Mouse (Mus musculus) heart, postnatal 0 days (tissue): ENCODE results near the gene 4930544D05Rik. TPM values are rescaled to one million over a fixed set of nuclear protein-coding genes. Genes with fewer than 3 reads are reported as not detected.
A peak's percentile ranks its signal among the peaks of the same experiment; 100 is the strongest.

ENCODE experiments used
- ATAC-seq: fragments of 200-750 bp; cut with Nextera tagmentation; 2 replicates; pipeline ENCODE4 v1.8.0; 2017; ENCODE audit warnings: low read depth, moderate number of reproducible peaks, moderate library complexity; ENCODE audit not compliant: insufficient read depth
- DNase-seq: peaks from one replicate; pipeline ENCODE4 v3.0.0-alpha.2; 2016; ENCODE audit warnings: low spot score
- H3K27ac ChIP-seq: fragments of 300-500 bp; sonication (generic); 2 replicates; pipeline ENCODE4 v1.5.1; 2014; ENCODE audit warnings: low read depth, mild to moderate bottlenecking
- H3K27me3 ChIP-seq: fragments of 300-500 bp; sonication (generic); 2 replicates; pipeline ENCODE4 v1.6.1; 2014; ENCODE audit warnings: low read length, mixed read lengths; ENCODE audit not compliant: control insufficient read depth, insufficient read depth
- H3K36me3 ChIP-seq: fragments of 300-500 bp; sonication (generic); replicated peaks from 2 replicates; pipeline ENCODE4 v1.6.1; 2014; ENCODE audit warnings: low read length, mixed read lengths; ENCODE audit not compliant: control insufficient read depth, insufficient read depth
- H3K4me1 ChIP-seq: fragments of 300-500 bp; sonication (generic); 2 replicates; pipeline ENCODE4 v1.6.1; 2014; ENCODE audit warnings: antibody characterized with exemption; ENCODE audit not compliant: control insufficient read depth, insufficient read depth
- H3K4me2 ChIP-seq: fragments of 300-500 bp; sonication (generic); 2 replicates; pipeline ENCODE4 v1.6.1; 2014; ENCODE audit warnings: low read depth, mild to moderate bottlenecking, low read length, moderate library complexity
- H3K4me3 ChIP-seq: fragments of 300-500 bp; sonication (generic); 2 replicates; pipeline ENCODE4 v1.5.1; 2014; ENCODE audit warnings: low read depth, low read length
- H3K9ac ChIP-seq: fragments of 300-500 bp; sonication (generic); replicated peaks from 2 replicates; pipeline ENCODE4 v1.6.1; 2014; ENCODE audit warnings: low read depth, low read length, mixed read lengths
- H3K9me3 ChIP-seq: fragments of 300-500 bp; sonication (generic); replicated peaks from 2 replicates; pipeline ENCODE4 v1.6.1; 2016; ENCODE audit warnings: low read length; ENCODE audit not compliant: control insufficient read depth
- CTCF ChIP-seq: IDR thresholded peaks from 2 replicates; pipeline ENCODE4 v1.5.1; 2016; ENCODE audit warnings: antibody characterized with exemption, control low read depth, low read depth
- EP300 ChIP-seq: IDR thresholded peaks from 2 replicates; pipeline ENCODE4 v1.6.1; 2016; ENCODE audit warnings: antibody characterized with exemption, low read depth
- WGBS: fragments of 180-500 bp; shearing (Covaris S2); extraction: QIAGEN DNeasy Blood & Tissue Kit; methylation state at CpG from one replicate; pipeline ENCODE4 v1.1.7; 2014; 5-methylcytosine and 5-hydroxymethylcytosine counted together
- polyA plus RNA-seq: library from polyadenylated mRNA; unstranded; fragments of >200 nt; fragmentation: Nextera tagmentation; extraction: Ambion mirVana; gene quantifications from 2 replicates; pipeline ENCODE4 v1.2.1, GENCODE M21; 2015
- total RNA-seq: library from RNA; depleted of rRNA; stranded (reverse); fragments of >200 nt; gene quantifications from 2 replicates; pipeline ENCODE4 v1.2.3, GENCODE M21; 2014; ENCODE audit warnings: low replicate concordance

Gene 4930544D05Rik
- total and polyA plus RNA-seq, 2 experiments from 2014 or later = not detected

DNA sequence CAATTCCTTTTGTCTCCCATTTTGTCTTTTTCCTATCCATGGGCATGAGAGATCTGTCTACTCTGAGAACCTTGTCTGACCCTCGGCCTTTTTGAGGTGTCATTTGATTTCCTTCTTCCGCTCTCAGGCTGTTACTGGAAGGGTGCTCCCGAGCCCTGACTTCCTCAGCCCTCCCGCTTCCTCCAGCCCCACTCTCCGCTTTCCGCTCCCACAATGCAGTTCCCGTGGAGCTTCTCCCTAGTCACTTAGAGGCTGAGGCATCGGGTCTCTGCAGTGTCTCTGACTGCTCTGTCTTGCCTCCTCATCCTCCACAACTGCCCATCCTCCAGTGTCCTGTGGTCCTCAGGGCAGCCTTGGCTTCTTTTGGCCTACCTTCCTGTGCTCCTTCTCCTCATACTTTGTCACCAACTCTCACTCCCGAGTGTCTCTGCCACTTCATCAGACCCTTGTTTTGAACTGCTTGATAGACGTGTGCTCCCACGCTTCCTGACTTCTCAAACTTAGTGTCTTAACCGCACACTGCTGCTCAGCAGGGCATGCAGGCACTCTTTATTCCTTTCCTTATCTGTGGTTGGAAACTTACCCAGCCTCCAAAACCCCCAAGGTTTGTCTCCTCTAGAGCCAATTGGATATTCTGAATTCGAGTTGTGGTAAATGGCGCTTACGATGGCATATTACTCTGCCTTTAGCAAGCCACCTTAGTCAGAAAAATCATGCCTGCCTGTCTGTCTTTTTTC, 21.2 kb upstream of the 4930544D05Rik start:
- H3K9me3 ChIP-seq = no peaks in the 10 kb centered on the region
- peak overlapping the region; percentile 71 for H3K27ac ChIP-seq
- H3K36me3 ChIP-seq = peaks cover 25% of the 10 kb centered on the region
- no peaks in the 10 kb centered on the region for H3K4me1 ChIP-seq
- 62% methylated on average over 15 of the region's 15 CpGs for WGBS
- H3K9ac ChIP-seq = no peak overlapping the region
- no peaks in the 10 kb centered on the region for H3K27me3 ChIP-seq
- no peak overlapping the region for H3K4me2 ChIP-seq
- no peak overlapping the region for H3K4me3 ChIP-seq
- TF ChIP-seq CTCF (no peak), EP300 (no peak)
- ATAC-seq = no peak
- DNase-seq = no peak

DNA sequence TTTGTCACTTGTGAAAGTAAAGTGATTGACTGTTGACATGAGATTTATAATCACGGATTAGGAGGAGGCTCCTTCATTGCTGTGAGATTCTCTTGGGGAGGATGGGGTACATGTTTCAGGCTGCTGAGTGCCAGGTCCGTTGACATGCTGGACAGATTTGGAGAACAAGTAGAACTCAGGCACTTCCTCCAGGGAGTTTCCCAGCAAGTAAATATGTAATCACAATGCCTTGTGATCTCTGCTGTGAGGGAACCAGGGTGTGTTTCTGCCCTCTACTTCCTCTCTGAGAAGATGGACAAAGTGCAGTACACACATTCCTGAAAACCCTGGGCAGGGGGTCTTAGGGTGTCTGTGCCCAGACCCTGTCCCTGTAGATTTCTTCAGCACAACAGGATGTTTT, 20.0 kb upstream of the 4930544D05Rik start:
- no peak for ATAC-seq
- H3K9ac ChIP-seq = no peak overlapping the region
- DNase-seq = no peak
- WGBS = 47% methylated on average over 2 of the region's 2 CpGs
- H3K27me3 ChIP-seq = no peaks in the 10 kb centered on the region
- peaks cover 26% of the 10 kb centered on the region for H3K36me3 ChIP-seq
- H3K27ac ChIP-seq = peak overlapping the region; percentile 20; the same call in 1 of the 2 replicates
- H3K4me3 ChIP-seq = no peak overlapping the region
- no peak for TF ChIP-seq EP300
- no peak for TF ChIP-seq CTCF
- no peaks in the 10 kb centered on the region for H3K4me1 ChIP-seq
- H3K4me2 ChIP-seq = no peak overlapping the region
- H3K9me3 ChIP-seq = no peaks in the 10 kb centered on the region

DNA sequence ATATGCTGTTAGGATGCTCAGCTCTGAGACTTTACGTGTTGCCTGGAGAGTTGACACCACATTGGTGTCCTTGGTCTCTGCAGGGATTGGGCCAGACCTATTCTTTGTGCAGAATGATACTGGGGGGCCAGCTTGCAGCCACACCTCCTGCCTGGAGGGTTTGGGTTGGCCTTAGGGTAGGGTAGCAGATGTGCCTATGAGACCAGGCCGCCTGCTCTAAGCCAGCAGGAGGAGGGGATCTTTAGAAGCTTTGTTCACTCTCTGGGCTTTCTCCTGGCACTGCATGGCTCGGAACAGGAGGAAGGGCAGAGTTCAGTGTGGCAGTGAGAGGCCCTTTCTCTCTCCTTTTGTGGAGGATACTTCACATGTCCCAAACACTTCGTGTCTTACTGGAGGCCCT, 19.6 kb upstream of the 4930544D05Rik start:
- Histone ChIP-seq H3K27ac (peak overlapping the region; percentile 20; the same call in 1 of the 2 replicates), H3K36me3 (peaks cover 26% of the 10 kb centered on the region), H3K9me3 (no peaks in the 10 kb centered on the region), H3K9ac (no peak overlapping the region), H3K27me3 (no peaks in the 10 kb centered on the region), H3K4me2 (no peak overlapping the region), H3K4me1 (no peaks in the 10 kb centered on the region), H3K4me3 (no peak overlapping the region)
- TF ChIP-seq CTCF = no peak
- no peak for TF ChIP-seq EP300
- DNase-seq (no peak), ATAC-seq (no peak)
- 75% methylated on average over 4 of the region's 4 CpGs for WGBS

DNA sequence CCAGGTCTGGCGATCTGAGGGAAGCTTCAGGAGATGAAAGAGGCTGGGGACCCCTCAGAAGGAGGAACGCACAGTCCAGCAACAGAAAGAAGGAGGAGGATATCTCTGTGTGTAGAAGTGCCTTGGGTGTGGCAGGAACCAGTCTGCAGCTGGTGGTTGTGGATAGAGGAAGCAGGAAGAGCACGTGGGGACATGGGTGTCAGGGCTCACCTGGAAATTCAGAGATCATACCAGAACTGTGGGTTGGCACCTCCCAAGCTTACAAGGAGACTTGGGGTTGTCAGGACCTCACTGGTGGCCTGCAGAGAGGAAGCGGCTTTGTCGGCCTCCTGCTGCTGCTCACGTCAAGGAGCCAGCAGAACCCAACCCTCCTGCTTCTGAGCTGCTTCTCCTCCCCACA, 18.3 kb upstream of the 4930544D05Rik start:
- Histone ChIP-seq H3K4me2 (no peak overlapping the region), H3K9ac (no peak overlapping the region), H3K4me1 (no peaks in the 10 kb centered on the region), H3K36me3 (peaks cover 35% of the 10 kb centered on the region), H3K4me3 (no peak overlapping the region), H3K9me3 (no peaks in the 10 kb centered on the region), H3K27ac (no peak overlapping the region), H3K27me3 (no peaks in the 10 kb centered on the region)
- 80% methylated on average over 6 of the region's 6 CpGs for WGBS
- DNase-seq (no peak), ATAC-seq (no peak)
- TF ChIP-seq EP300 (no peak), CTCF (no peak)

DNA sequence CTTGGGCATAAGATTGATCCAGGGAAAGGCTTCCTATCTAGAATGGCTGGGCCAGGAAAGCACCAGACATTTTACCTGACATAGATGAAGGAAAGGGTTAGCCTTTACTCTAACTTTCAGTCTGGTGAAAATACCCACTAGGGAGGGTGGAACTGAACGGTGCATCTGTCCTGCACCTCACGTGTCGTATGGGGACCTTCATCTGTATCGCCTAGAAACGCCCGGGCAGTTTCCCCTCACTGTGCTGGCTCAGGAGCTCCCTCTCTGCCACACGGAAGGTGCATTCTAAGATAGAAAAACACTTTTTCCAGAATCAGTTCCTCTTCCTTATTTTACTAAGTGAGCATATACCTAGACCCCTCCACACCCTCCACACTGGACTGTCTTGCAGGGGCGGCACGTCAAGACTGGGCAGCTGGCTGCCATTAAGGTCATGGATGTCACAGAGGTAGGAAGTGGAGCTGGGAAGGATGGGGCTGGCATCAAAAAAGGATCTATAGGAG, 17.1 kb upstream of the 4930544D05Rik start:
- Histone ChIP-seq H3K9ac (no peak overlapping the region), H3K4me1 (no peaks in the 10 kb centered on the region), H3K27me3 (no peaks in the 10 kb centered on the region), H3K4me3 (no peak overlapping the region), H3K36me3 (peaks cover 41% of the 10 kb centered on the region), H3K9me3 (no peaks in the 10 kb centered on the region), H3K4me2 (no peak overlapping the region), H3K27ac (no peak overlapping the region)
- 85% methylated on average over 9 of the region's 9 CpGs for whole genome bisulfite sequencing
- TF ChIP-seq CTCF = no peak
- no peak for TF ChIP-seq EP300
- DNase-seq (no peak), ATAC-seq (no peak)
